Mouse (Mus musculus) liver, postnatal 0 days (tissue): Measurements from ENCODE around the gene Map3k1. TPM values are rescaled to one million over a fixed set of nuclear protein-coding genes. Genes with fewer than 3 reads are reported as not detected.

Experiments
- ATAC-seq: fragments of 200-750 bp; cut with Nextera tagmentation; 2 replicates; pipeline ENCODE4 v1.8.0; 2017; ENCODE audit warnings: mild to moderate bottlenecking, moderate library complexity
- DNase-seq: peaks from one replicate; pipeline ENCODE4 v3.0.0-alpha.2; 2016
- H3K27ac ChIP-seq: fragments of 300-500 bp; sonication (generic); 2 replicates; pipeline ENCODE4 v1.5.1; 2014; ENCODE audit warnings: antibody characterized with exemption, moderate library complexity, mild to moderate bottlenecking, low read depth
- H3K27me3 ChIP-seq: fragments of 300-500 bp; sonication (generic); 2 replicates; pipeline ENCODE4 v1.6.1; 2014; ENCODE audit warnings: low read length, control low read depth, mixed read lengths; ENCODE audit not compliant: insufficient read depth
- H3K36me3 ChIP-seq: fragments of 300-500 bp; sonication (generic); replicated peaks from 2 replicates; pipeline ENCODE4 v1.6.1; 2014; ENCODE audit warnings: mild to moderate bottlenecking, control low read depth, low read length, moderate library complexity, mixed read lengths; ENCODE audit not compliant: insufficient read depth
- H3K4me1 ChIP-seq: fragments of 300-500 bp; sonication (generic); 2 replicates; pipeline ENCODE4 v1.6.1; 2014; ENCODE audit warnings: antibody characterized with exemption, mild to moderate bottlenecking, control low read depth; ENCODE audit not compliant: insufficient read depth
- H3K4me2 ChIP-seq: fragments of 300-500 bp; sonication (generic); 2 replicates; pipeline ENCODE4 v1.6.1; 2014; ENCODE audit warnings: low read depth, mild to moderate bottlenecking, low read length, moderate library complexity, mixed read lengths
- H3K4me3 ChIP-seq: fragments of 300-500 bp; sonication (generic); 2 replicates; pipeline ENCODE4 v1.5.1; 2014; ENCODE audit warnings: low read depth, low read length
- H3K9ac ChIP-seq: fragments of 300-500 bp; sonication (generic); replicated peaks from 2 replicates; pipeline ENCODE4 v1.6.1; 2014; ENCODE audit warnings: mild to moderate bottlenecking, moderate library complexity
- H3K9me3 ChIP-seq: fragments of 300-500 bp; sonication (generic); 2 replicates; pipeline ENCODE4 v1.6.1; 2016; ENCODE audit warnings: mild to moderate bottlenecking, control low read depth, low read length, mixed read lengths
- CTCF ChIP-seq: sonication (generic); IDR thresholded peaks from 2 replicates; pipeline ENCODE4 v1.5.1; 2016; ENCODE audit warnings: antibody characterized with exemption, low read depth
- EP300 ChIP-seq: IDR thresholded peaks from 2 replicates; pipeline ENCODE4 v1.6.1; 2016; ENCODE audit warnings: antibody characterized with exemption, low read depth, mild to moderate bottlenecking
- WGBS: fragments of 180-500 bp; shearing (Covaris S2); extraction: QIAGEN DNeasy Blood & Tissue Kit; methylation state at CpG from one replicate; pipeline ENCODE4 v1.1.7; 2014; ENCODE audit not compliant: insufficient replicate concordance; 5-methylcytosine and 5-hydroxymethylcytosine counted together
- polyA plus RNA-seq: library from polyadenylated mRNA; unstranded; fragments of >200 nt; fragmentation: Nextera tagmentation; extraction: Ambion mirVana; gene quantifications from 2 replicates; pipeline ENCODE4 v1.2.1, GENCODE M21; 2015

Map3k1 gene
- polyA plus RNA-seq, 1 experiment from 2014 or later: 11.5 TPM

GRCm38 (mm10) chr13:111845471-111845870 lies 36.7 kb upstream of the Map3k1 start:
- H3K27ac ChIP-seq: no peak overlapping the region
- WGBS: 55% methylated on average over 9 of the region's 9 CpGs

DNA sequence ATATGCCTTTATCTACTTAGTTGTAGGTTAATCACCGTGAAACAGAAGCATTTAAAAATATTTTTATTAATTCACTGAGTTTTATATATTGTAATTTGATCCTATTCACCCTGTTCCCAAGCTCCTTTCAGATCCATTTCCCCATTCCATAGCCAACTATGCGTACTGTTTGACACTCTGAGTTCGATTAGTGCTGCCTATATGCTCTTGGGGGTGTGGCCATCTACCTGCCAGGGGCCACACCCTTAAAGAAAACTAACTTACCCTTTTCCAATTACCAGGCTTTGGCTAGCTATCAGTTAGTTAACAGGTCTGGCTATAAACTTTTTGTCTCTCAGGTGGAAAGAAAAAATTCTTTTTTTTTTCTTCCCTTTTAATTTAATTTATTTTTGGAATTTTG lies 35.5 kb upstream of the Map3k1 start:
- TF ChIP-seq CTCF: no peak
- no peak for TF ChIP-seq EP300
- DNase-seq (no peak), ATAC-seq (no peak)
- 87% methylated on average over 3 of the region's 3 CpGs for WGBS
- Histone ChIP-seq H3K4me2 (no peak overlapping the region), H3K36me3 (no peaks in the 10 kb centered on the region), H3K27me3 (no peaks in the 10 kb centered on the region), H3K9ac (no peak overlapping the region), H3K4me3 (no peak overlapping the region), H3K9me3 (no peaks in the 10 kb centered on the region), H3K4me1 (no peaks in the 10 kb centered on the region), H3K27ac (no peak overlapping the region)

More at GRCm38 (mm10) chr13:111845471-111845870, 36.7 kb upstream of the Map3k1 start:
- Histone ChIP-seq H3K9me3 (no peaks in the 10 kb centered on the region), H3K9ac (no peak overlapping the region), H3K4me1 (no peaks in the 10 kb centered on the region), H3K27me3 (no peaks in the 10 kb centered on the region), H3K36me3 (no peaks in the 10 kb centered on the region), H3K4me3 (no peak overlapping the region), H3K4me2 (no peak overlapping the region)
- DNase-seq (no peak), ATAC-seq (no peak)
- no peak for TF ChIP-seq CTCF
- TF ChIP-seq EP300: no peak

GRCm38 (mm10) chr13:111835787-111836186 lies 27.0 kb upstream of the Map3k1 start:
- H3K27ac ChIP-seq: no peak overlapping the region
- H3K4me3 ChIP-seq: no peak overlapping the region
- H3K4me1 ChIP-seq: no peaks in the 10 kb centered on the region
- H3K36me3 ChIP-seq: no peaks in the 10 kb centered on the region
- TF ChIP-seq CTCF: no peak
- 58% methylated on average over 8 of the region's 8 CpGs for WGBS
- DNase-seq (no peak), ATAC-seq (no peak)
- H3K9me3 ChIP-seq: no peaks in the 10 kb centered on the region
- no peak overlapping the region for H3K9ac ChIP-seq
- H3K4me2 ChIP-seq: no peak overlapping the region
- H3K27me3 ChIP-seq: no peaks in the 10 kb centered on the region

GRCm38 (mm10) chr13:111834613-111835012 lies 25.8 kb upstream of the Map3k1 start:
- TF ChIP-seq CTCF (no peak), EP300 (no peak)
- no peak overlapping the region for H3K27ac ChIP-seq
- H3K9ac ChIP-seq: no peak overlapping the region
- H3K4me1 ChIP-seq: no peaks in the 10 kb centered on the region
- H3K4me2 ChIP-seq: no peak overlapping the region
- no peaks in the 10 kb centered on the region for H3K9me3 ChIP-seq
- ATAC-seq: no peak
- H3K27me3 ChIP-seq: no peaks in the 10 kb centered on the region
- no peak for DNase-seq
- H3K36me3 ChIP-seq: no peaks in the 10 kb centered on the region
- H3K4me3 ChIP-seq: no peak overlapping the region
- 83% methylated on average over 11 of the region's 11 CpGs for WGBS

- no peak overlapping the region for H3K4me3 ChIP-seq
- H3K9me3 ChIP-seq: no peaks in the 10 kb centered on the region; the same call in 1 of the 2 replicates
- no peak for TF ChIP-seq EP300
- no peak for TF ChIP-seq CTCF
- no peak for ATAC-seq
- DNase-seq: no peak
- WGBS: 62% methylated on average over 2 of the region's 2 CpGs
- H3K27ac ChIP-seq: no peak overlapping the region
- H3K4me1 ChIP-seq: no peaks in the 10 kb centered on the region
- H3K9ac ChIP-seq: no peak overlapping the region
- no peak overlapping the region for H3K4me2 ChIP-seq
- H3K36me3 ChIP-seq: no peaks in the 10 kb centered on the region
- H3K27me3 ChIP-seq: no peaks in the 10 kb centered on the region
Measured at GRCm38 (mm10) chr13:111829473-111829872, 20.7 kb upstream of the Map3k1 start.

DNA sequence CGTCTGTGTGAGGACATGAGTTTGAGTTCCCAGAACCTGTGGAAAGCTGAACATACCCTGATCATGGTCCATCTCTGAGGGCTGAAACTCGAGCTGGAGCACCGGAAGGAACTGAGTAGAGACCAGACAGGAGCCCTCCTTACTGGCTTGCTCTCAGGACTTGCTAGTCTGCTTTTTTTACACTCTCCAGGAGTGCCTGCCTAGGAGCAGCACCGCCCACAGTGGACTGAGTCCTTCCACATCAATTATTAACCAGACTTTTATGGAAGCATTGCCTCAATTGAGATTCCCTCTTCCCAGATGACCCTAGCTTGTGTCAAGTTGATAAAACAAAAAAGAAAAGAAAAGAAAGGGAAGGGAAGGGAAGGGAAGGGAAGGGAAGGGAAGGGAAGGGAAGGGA lies 18.7 kb upstream of the Map3k1 start:
- H3K9me3 ChIP-seq: no peaks in the 10 kb centered on the region; the same call in 1 of the 2 replicates
- no peak for TF ChIP-seq EP300
- no peak for TF ChIP-seq CTCF
- WGBS: 72% methylated on average over 4 of the region's 4 CpGs

DNA sequence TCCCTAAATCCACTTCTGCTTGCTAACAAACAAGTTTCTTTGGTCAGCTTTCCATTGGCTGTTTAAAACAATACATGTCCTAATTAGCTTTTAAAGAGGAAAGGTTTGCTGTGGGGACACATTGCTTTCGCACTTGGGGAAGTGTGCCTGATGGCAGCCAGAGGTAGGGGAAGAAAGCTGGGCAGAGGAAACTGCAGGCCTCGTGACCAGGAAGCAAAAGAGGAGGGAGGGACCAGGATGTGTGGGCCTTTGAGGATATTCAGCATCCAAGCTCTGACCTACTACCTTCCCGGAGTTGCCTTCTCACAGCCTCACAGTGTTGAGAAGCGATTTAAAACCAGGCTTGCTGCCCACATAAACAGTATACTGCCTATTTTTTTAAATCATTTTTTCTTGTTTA lies 15.4 kb upstream of the Map3k1 start:
- no peak overlapping the region for H3K4me3 ChIP-seq
- WGBS: 57% methylated on average over 4 of the region's 4 CpGs
- no peak overlapping the region for H3K27ac ChIP-seq
- no peak overlapping the region for H3K4me2 ChIP-seq
- no peaks in the 10 kb centered on the region for H3K27me3 ChIP-seq
- no peaks in the 10 kb centered on the region for H3K36me3 ChIP-seq
- no peak for DNase-seq
- TF ChIP-seq CTCF: no peak
- TF ChIP-seq EP300: no peak
- no peak overlapping the region for H3K9ac ChIP-seq
- no peaks in the 10 kb centered on the region; the same call in 1 of the 2 replicates for H3K9me3 ChIP-seq
- peaks cover 13% of the 10 kb centered on the region for H3K4me1 ChIP-seq
- ATAC-seq: no peak

More for the DNA sequence above, 18.7 kb upstream of the Map3k1 start:
- H3K27me3 ChIP-seq: no peaks in the 10 kb centered on the region
- H3K27ac ChIP-seq: no peak overlapping the region
- H3K9ac ChIP-seq: no peak overlapping the region
- no peak overlapping the region for H3K4me2 ChIP-seq
- ATAC-seq (no peak), DNase-seq (no peak)
- H3K4me3 ChIP-seq: no peak overlapping the region
- H3K4me1 ChIP-seq: no peaks in the 10 kb centered on the region; the same call in 1 of the 2 replicates
- no peaks in the 10 kb centered on the region for H3K36me3 ChIP-seq
